Mouse (Mus musculus) hindbrain, embryonic 10.5 days (tissue): Measurements from ENCODE around the gene Epn1. TPM values are rescaled to one million over a fixed set of nuclear protein-coding genes. Genes with fewer than 3 reads are reported as not detected.
A peak's percentile ranks its signal among the peaks of the same experiment; 100 is the strongest.
"Not testable (repeated sequence)": the region's sequence is repeated elsewhere in the genome, so short reads cannot be mapped to it uniquely, and the experiment has no call there.

Source experiments
- DNase-seq: peaks from one replicate; pipeline ENCODE4 v3.0.0-alpha.2; 2017; ENCODE audit warnings: low spot score
- H3K27ac ChIP-seq: fragments of 300-500 bp; sonication (generic); 2 replicates; pipeline ENCODE4 v1.5.1; 2016; ENCODE audit warnings: mild to moderate bottlenecking, moderate library complexity
- H3K27me3 ChIP-seq: fragments of 300-500 bp; sonication (generic); 2 replicates; pipeline ENCODE4 v1.6.1; 2016; ENCODE audit warnings: mild to moderate bottlenecking; ENCODE audit not compliant: poor library complexity, insufficient read depth, severe bottlenecking
- H3K36me3 ChIP-seq: fragments of 300-500 bp; sonication (generic); 2 replicates; pipeline ENCODE4 v1.6.1; 2016; ENCODE audit warnings: mild to moderate bottlenecking, moderate library complexity
- H3K4me1 ChIP-seq: fragments of 300-500 bp; sonication (generic); replicated peaks from 2 replicates; pipeline ENCODE4 v1.6.1; 2016; ENCODE audit warnings: mild to moderate bottlenecking
- H3K4me3 ChIP-seq: fragments of 300-500 bp; sonication (generic); 2 replicates; pipeline ENCODE4 v1.5.1; 2016; ENCODE audit warnings: mild to moderate bottlenecking, moderate library complexity
- H3K9me3 ChIP-seq: fragments of 300-500 bp; sonication (generic); 2 replicates; pipeline ENCODE4 v1.6.1; 2016; ENCODE audit warnings: mild to moderate bottlenecking, moderate library complexity
- WGBS: fragments of 180-500 bp; shearing (Covaris S2); methylation state at CpG from one replicate; pipeline ENCODE4 v1.1.7; 2016; 5-methylcytosine and 5-hydroxymethylcytosine counted together
- polyA plus RNA-seq: library from polyadenylated mRNA; unstranded; fragments of >200 nt; fragmentation: Nextera tagmentation; extraction: Ambion mirVana; gene quantifications from 2 replicates; pipeline ENCODE4 v1.2.1, GENCODE M21; 2016

The Epn1 gene
- polyA plus RNA-seq, 1 experiment from 2014 or later: 76.8 TPM

GRCm38 (mm10) chr7:5060944-5061773 is 18.9 kb upstream of the Epn1 start:
- Histone ChIP-seq H3K27ac (peak overlapping the region; percentile 97), H3K9me3 (no peaks in the 10 kb centered on the region), H3K36me3 (peaks cover 19% of the 10 kb centered on the region), H3K4me3 (peak overlapping the region; percentile 79), H3K4me1 (peaks cover 54% of the 10 kb centered on the region), H3K27me3 (peaks cover 31% of the 10 kb centered on the region)
- WGBS: under 1% methylated on average over 60 of the region's 60 CpGs
- DNase-seq: peak; percentile 99

- Histone ChIP-seq H3K9me3 (no peaks in the 10 kb centered on the region), H3K27ac (peak within 1 kb of the TSS; percentile 97), H3K27me3 (peaks cover 24% of the 10 kb centered on the region), H3K36me3 (peaks cover 26% of the 10 kb centered on the region), H3K4me3 (peak within 1 kb of the TSS; percentile 79), H3K4me1 (peaks cover 50% of the 10 kb centered on the region)
- DNase-seq: peak; percentile 96
- WGBS: under 1% methylated on average over 64 of the region's 65 CpGs
These were observed 18.2 kb upstream of the Epn1 start, which contains the start of gene U2af2 for GRCm38 (mm10) chr7:5061774-5062359. TSS of gene U2af2 (plus strand) at chr7:5062143.

GRCm38 (mm10) chr7:5062360-5063001 is 17.6 kb upstream of the Epn1 start:
- Histone ChIP-seq H3K9me3 (no peaks in the 10 kb centered on the region), H3K27ac (peak overlapping the region; percentile 97), H3K27me3 (peaks cover 18% of the 10 kb centered on the region), H3K4me3 (peak overlapping the region; percentile 79), H3K4me1 (peaks cover 43% of the 10 kb centered on the region), H3K36me3 (peaks cover 32% of the 10 kb centered on the region)
- under 1% methylated on average over 51 of the region's 51 CpGs for WGBS
- DNase-seq: peak; percentile 83

- H3K36me3 ChIP-seq: peaks cover 56% of the 10 kb centered on the region
- H3K27ac ChIP-seq: no peak overlapping the region
- H3K9me3 ChIP-seq: no peaks in the 10 kb centered on the region
- WGBS: 94% methylated on average over 6 of the region's 6 CpGs
- peaks cover 36% of the 10 kb centered on the region for H3K4me1 ChIP-seq
- no peak overlapping the region for H3K4me3 ChIP-seq
- no peaks in the 10 kb centered on the region for H3K27me3 ChIP-seq
- no peak for DNase-seq
These were observed 15.1 kb upstream of the Epn1 start for GRCm38 (mm10) chr7:5064886-5065285.

- no peak for DNase-seq
- no peaks in the 10 kb centered on the region for H3K4me1 ChIP-seq
- no peaks in the 10 kb centered on the region for H3K9me3 ChIP-seq
- no peak overlapping the region for H3K27ac ChIP-seq
- H3K27me3 ChIP-seq: no peaks in the 10 kb centered on the region
- no peak overlapping the region for H3K4me3 ChIP-seq
- H3K36me3 ChIP-seq: peaks cover 98% of the 10 kb centered on the region
- WGBS: 87% methylated on average over 1 of the region's 1 CpGs
These were observed 6.4 kb upstream of the Epn1 start for GRCm38 (mm10) chr7:5073586-5073985.

GRCm38 (mm10) chr7:5074984-5075383 is 5.1 kb upstream of the Epn1 start:
- Histone ChIP-seq H3K36me3 (peaks cover 92% of the 10 kb centered on the region), H3K27ac (no peak overlapping the region), H3K9me3 (no peaks in the 10 kb centered on the region), H3K4me3 (no peak overlapping the region), H3K27me3 (no peaks in the 10 kb centered on the region), H3K4me1 (0 out of 2 replicates have a peak, but pooled peaks cover 2% of the 10 kb centered on the region)
- no peak for DNase-seq
- 91% methylated on average over 5 of the region's 5 CpGs for WGBS

- no peak overlapping the region for H3K4me3 ChIP-seq
- WGBS: 93% methylated on average over 2 of the region's 2 CpGs
- H3K9me3 ChIP-seq: no peaks in the 10 kb centered on the region
- DNase-seq: no peak
- peaks cover 74% of the 10 kb centered on the region for H3K36me3 ChIP-seq
- peaks cover 15% of the 10 kb centered on the region for H3K4me1 ChIP-seq
- H3K27me3 ChIP-seq: no peaks in the 10 kb centered on the region
- H3K27ac ChIP-seq: no peak overlapping the region
These were observed 3.1 kb upstream of the Epn1 start for GRCm38 (mm10) chr7:5076931-5077330.

- WGBS: 60% methylated on average over 12 of the region's 13 CpGs
These were observed 548 bp upstream of the Epn1 start for GRCm38 (mm10) chr7:5079365-5080009.

GRCm38 (mm10) chr7:5080815-5081214 is 780 bp downstream of the Epn1 start:
- Histone ChIP-seq H3K27ac (peak overlapping the region; percentile 96), H3K4me1 (peaks cover 18% of the 10 kb centered on the region), H3K9me3 (no peaks in the 10 kb centered on the region), H3K36me3 (peaks cover 73% of the 10 kb centered on the region), H3K4me3 (peak overlapping the region; percentile 96), H3K27me3 (no peaks in the 10 kb centered on the region)
- 23% methylated on average over 6 of the region's 6 CpGs for WGBS
- DNase-seq: peak; percentile 14

More at GRCm38 (mm10) chr7:5079365-5080009, 548 bp upstream of the Epn1 start:
- Histone ChIP-seq H3K4me1 (peaks cover 18% of the 10 kb centered on the region), H3K27ac (peak overlapping the region; percentile 96), H3K4me3 (peak overlapping the region; percentile 96), H3K36me3 (peaks cover 73% of the 10 kb centered on the region)
- not testable (repeated sequence) for H3K9me3 ChIP-seq, DNase-seq, H3K27me3 ChIP-seq

GRCm38 (mm10) chr7:5081241-5081640 is 1.2 kb downstream of the Epn1 start:
- 0 out of 2 replicates have a peak overlapping the region, but pooled peaks have one; percentile 96 for H3K27ac ChIP-seq
- peaks cover 74% of the 10 kb centered on the region for H3K36me3 ChIP-seq
- no peaks in the 10 kb centered on the region for H3K9me3 ChIP-seq
- WGBS: 79% methylated on average over 6 of the region's 6 CpGs
- H3K4me1 ChIP-seq: peaks cover 18% of the 10 kb centered on the region
- DNase-seq: no peak
- H3K4me3 ChIP-seq: peak overlapping the region; percentile 96
- no peaks in the 10 kb centered on the region for H3K27me3 ChIP-seq

GRCm38 (mm10) chr7:5081939-5082338 is 1.9 kb downstream of the Epn1 start:
- Histone ChIP-seq H3K4me1 (peaks cover 18% of the 10 kb centered on the region), H3K27me3 (no peaks in the 10 kb centered on the region), H3K36me3 (peaks cover 73% of the 10 kb centered on the region), H3K9me3 (no peaks in the 10 kb centered on the region), H3K4me3 (no peak overlapping the region; the same call in none of the 2 replicates), H3K27ac (no peak overlapping the region)
- 97% methylated on average over 2 of the region's 2 CpGs for WGBS
- DNase-seq: no peak

- Histone ChIP-seq H3K4me3 (no peak overlapping the region), H3K4me1 (peaks cover 18% of the 10 kb centered on the region), H3K27ac (no peak overlapping the region), H3K36me3 (peaks cover 72% of the 10 kb centered on the region), H3K27me3 (no peaks in the 10 kb centered on the region), H3K9me3 (no peaks in the 10 kb centered on the region)
- 94% methylated on average over 18 of the region's 18 CpGs for WGBS
- DNase-seq: no peak
These were observed 3.5 kb downstream of the Epn1 start for GRCm38 (mm10) chr7:5083325-5084105.
